Mouse (Mus musculus): Measurements from ENCODE around the gene Trim38. TPM values are rescaled to one million over a fixed set of nuclear protein-coding genes. Genes with fewer than 3 reads are reported as not detected.
"Not testable (repeated sequence)": the region's sequence is repeated elsewhere in the genome, so short reads cannot be mapped to it uniquely, and the experiment has no call there.

Gene Trim38
- polyA plus RNA-seq, 1 experiment from 2014 or later, result not detected

DNA sequence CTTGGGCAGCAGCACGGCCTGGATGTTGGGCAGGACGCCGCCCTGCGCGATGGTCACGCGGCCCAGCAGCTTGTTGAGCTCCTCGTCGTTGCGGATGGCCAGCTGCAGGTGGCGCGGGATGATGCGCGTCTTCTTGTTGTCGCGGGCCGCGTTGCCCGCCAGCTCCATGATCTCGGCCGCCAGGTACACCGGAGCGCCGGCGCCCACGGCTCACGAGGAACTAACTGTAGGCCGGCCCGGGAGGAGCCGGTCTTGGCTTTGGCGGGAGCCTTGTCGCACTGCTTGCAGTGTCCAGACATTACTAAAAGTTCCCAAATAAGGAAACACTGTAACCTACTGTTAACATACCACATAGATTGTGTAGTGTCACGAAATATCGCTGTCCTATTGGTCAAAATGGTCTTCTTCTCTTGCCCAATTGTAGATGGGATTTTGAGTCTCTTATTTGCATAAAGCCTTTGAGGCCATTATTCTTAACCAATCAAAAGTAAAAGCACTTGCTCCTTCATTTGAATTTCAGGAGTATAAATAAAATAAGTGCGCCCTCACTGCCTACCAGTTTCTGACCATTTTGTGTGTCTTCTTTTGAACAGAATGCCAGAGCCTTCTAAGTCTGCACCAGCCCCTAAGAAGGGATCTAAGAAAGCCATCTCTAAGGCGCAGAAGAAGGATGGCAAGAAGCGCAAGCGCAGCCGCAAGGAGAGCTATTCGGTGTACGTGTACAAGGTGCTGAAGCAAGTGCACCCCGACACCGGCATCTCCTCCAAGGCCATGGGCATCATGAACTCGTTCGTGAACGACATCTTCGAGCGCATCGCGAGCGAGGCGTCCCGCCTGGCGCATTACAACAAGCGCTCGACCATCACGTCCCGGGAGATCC, 23.3 kb upstream of the Trim38 start, which contains the start of gene Hist1h2bb:
Gene Hist1h2bb (plus strand): TSS at position 534 of the 880 bp plus-strand sequence.
- H3K4me2 ChIP-seq (replicated peaks), result peak within 1 kb of the TSS; percentile 52
- peak within 1 kb of the TSS; percentile 43 for H3K4me3 ChIP-seq (replicated peaks)
- peak within 1 kb of the TSS; percentile 18; the same call in 1 of the 2 replicates for H3K9ac ChIP-seq
- peaks cover 18% of the 10 kb centered on the region for H3K4me1 ChIP-seq
- peak within 1 kb of the TSS; percentile 98 for H3K27ac ChIP-seq (replicated peaks)
- H3K36me3 ChIP-seq; H3K27me3 ChIP-seq; H3K9me3 ChIP-seq (replicated peaks): not testable (repeated sequence)
- under 1% methylated on average over 43 of the region's 58 CpGs for WGBS
- ATAC-seq (ENCODE audit: insufficient number of reproducible peaks, low FRiP score, low TSS enrichment, low read depth), result peak; percentile 91

DNA sequence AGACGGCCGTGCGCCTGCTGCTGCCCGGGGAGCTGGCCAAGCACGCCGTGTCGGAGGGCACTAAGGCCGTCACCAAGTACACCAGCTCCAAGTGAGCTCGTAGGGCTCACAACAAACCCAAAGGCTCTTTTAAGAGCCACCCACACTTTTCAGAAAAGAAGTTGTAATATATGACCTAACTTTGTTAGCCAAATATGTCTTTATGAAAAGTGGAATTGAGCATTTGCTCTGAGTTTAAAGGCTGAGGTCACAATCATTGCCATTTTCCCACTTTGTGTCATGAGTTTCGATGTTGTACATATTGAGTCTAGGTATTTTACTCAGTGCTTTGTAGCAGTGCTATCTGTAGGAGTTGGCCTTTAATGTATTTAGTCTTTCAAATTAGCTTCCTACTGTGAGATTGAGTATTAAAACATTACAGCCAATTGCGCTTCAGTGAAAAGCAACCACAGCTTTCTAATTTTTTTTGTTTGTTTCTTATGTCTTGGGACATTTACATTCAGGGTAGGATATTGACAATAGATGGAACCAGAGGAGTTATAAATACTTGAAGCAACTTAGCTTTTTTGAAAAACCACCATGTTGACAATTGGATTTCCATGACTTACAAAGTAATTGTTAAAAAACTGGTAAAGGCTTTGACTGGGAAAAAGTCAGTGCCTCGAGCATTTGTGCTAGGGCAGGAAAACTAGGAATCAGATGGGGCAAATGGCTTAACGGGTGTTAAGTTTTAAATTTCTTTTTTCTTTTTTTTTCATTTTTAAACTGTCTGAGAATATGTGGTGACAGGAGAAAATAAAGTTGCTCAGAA, 22.4 kb upstream of the Trim38 start:
- 4% methylated on average over 13 of the region's 13 CpGs for WGBS
- peak overlapping the region; percentile 52 for H3K4me2 ChIP-seq (replicated peaks)
- ATAC-seq (ENCODE audit: insufficient number of reproducible peaks, low FRiP score, low TSS enrichment, low read depth), result no peak

DNA sequence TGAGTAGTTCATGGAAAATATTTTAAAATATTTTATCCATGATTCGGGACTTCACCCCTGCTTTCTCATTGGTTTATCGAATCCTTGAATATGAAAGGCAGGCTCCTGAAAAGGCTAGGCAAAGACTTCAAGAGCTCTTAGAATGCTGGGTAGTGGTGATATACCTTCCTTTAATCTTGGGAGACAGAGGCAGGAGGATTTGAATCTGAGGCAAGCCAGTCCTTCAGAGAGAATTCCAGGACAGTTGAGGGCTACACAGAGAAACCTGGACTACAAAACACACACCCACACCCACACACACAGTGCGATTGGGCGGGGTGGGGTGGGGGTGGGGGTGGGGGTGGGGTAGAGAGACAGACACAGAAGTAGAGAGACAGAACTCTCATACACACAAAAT, 21.8 kb upstream of the Trim38 start:
- no peaks in the 10 kb centered on the region for H3K27me3 ChIP-seq
- no peaks in the 10 kb centered on the region for H3K36me3 ChIP-seq
- H3K4me3 ChIP-seq (replicated peaks), result no peak overlapping the region; the same call in 1 of the 2 replicates
- no peak overlapping the region for H3K9ac ChIP-seq
- peaks cover 22% of the 10 kb centered on the region for H3K4me1 ChIP-seq
- ATAC-seq (ENCODE audit: insufficient number of reproducible peaks, low FRiP score, low TSS enrichment, low read depth), result no peak
- peak overlapping the region; percentile 98 for H3K27ac ChIP-seq (replicated peaks)
- WGBS, result 4% methylated on average over 4 of the region's 4 CpGs
- no peaks in the 10 kb centered on the region for H3K9me3 ChIP-seq (replicated peaks)
- peak overlapping the region; percentile 52 for H3K4me2 ChIP-seq (replicated peaks)

More for the DNA sequence above, 22.4 kb upstream of the Trim38 start:
- no peaks in the 10 kb centered on the region for H3K27me3 ChIP-seq
- no peaks in the 10 kb centered on the region for H3K9me3 ChIP-seq (replicated peaks)
- H3K4me3 ChIP-seq (replicated peaks), result peak overlapping the region; percentile 43
- no peaks in the 10 kb centered on the region for H3K36me3 ChIP-seq
- H3K4me1 ChIP-seq, result peaks cover 18% of the 10 kb centered on the region
- peak overlapping the region; percentile 98 for H3K27ac ChIP-seq (replicated peaks)
- no peak overlapping the region for H3K9ac ChIP-seq

DNA sequence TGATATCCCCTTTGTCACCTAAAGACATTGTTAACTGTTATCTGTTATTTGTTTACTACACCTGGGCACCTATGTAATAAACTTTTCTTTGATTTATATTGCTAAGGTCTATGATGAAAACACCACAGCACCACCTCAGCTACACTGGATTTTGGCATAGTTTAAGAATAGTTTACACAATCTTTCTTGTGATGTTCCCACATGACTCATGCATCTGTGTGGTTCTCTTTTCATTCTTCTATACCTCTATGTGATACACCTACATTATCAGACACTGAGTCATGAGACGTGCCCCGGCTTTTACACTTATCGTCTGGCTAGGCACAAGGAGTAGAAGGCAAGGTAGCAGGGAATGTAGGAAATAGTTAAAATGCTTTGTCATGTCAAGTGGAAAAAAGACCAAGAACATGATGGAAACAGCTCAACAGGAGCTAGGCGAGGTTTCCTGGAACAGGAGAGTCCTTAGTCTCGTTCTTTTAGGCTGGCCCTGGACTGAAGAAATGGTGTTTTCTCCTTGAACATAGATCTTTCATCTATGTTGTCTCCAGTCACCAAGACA, 20.1 kb upstream of the Trim38 start:
- peaks cover 23% of the 10 kb centered on the region for H3K4me1 ChIP-seq
- no peaks in the 10 kb centered on the region for H3K9me3 ChIP-seq (replicated peaks)
- H3K36me3 ChIP-seq, result no peaks in the 10 kb centered on the region
- no peak overlapping the region for H3K9ac ChIP-seq
- peak overlapping the region; percentile 90; the same call in 1 of the 2 replicates for H3K27ac ChIP-seq (replicated peaks)
- WGBS, result 89% methylated on average over 5 of the region's 5 CpGs
- H3K4me3 ChIP-seq (replicated peaks), result no peak overlapping the region
- H3K4me2 ChIP-seq (replicated peaks), result no peak overlapping the region
- H3K27me3 ChIP-seq, result no peaks in the 10 kb centered on the region
- no peak for ATAC-seq (ENCODE audit: insufficient number of reproducible peaks, low FRiP score, low TSS enrichment, low read depth)

DNA sequence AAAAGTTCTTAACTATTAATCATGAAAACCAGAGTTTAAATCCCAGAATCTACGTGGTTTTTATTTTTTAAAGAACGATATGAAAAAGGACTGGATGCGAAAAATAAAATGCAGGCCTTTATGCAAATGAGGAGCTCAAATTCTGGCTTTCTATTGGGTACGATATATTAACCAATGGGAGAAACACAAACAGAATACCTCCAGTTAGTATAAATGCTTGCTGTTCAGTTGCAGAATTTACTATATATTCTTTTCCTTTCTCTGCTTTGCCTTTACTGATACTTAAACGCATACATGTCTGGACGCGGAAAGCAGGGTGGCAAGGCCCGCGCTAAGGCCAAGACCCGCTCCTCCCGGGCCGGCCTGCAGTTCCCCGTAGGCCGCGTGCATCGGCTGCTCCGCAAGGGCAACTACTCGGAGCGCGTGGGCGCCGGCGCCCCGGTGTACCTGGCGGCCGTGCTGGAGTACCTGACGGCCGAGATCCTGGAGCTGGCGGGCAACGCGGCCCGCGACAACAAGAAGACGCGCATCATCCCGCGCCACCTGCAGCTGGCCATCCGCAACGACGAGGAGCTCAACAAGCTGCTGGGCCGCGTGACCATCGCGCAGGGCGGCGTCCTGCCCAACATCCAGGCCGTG, 18.8 kb upstream of the Trim38 start, which contains the start of gene Hist1h2ab:
Gene Hist1h2ab (plus strand): TSS at position 288 of the 639 bp plus-strand sequence.
- peak within 1 kb of the TSS; percentile 45 for H3K4me3 ChIP-seq (replicated peaks)
- H3K4me1 ChIP-seq, result peaks cover 23% of the 10 kb centered on the region
- H3K9me3 ChIP-seq (replicated peaks); H3K36me3 ChIP-seq; H3K27me3 ChIP-seq; H3K9ac ChIP-seq: not testable (repeated sequence)
- WGBS, result 1% methylated on average over 31 of the region's 47 CpGs
- peak; percentile 43; the same call in 1 of the 2 replicates for ATAC-seq (ENCODE audit: insufficient number of reproducible peaks, low FRiP score, low TSS enrichment, low read depth)
- peak within 1 kb of the TSS; percentile 94 for H3K27ac ChIP-seq (replicated peaks)
- peak within 1 kb of the TSS; percentile 67 for H3K4me2 ChIP-seq (replicated peaks)

DNA sequence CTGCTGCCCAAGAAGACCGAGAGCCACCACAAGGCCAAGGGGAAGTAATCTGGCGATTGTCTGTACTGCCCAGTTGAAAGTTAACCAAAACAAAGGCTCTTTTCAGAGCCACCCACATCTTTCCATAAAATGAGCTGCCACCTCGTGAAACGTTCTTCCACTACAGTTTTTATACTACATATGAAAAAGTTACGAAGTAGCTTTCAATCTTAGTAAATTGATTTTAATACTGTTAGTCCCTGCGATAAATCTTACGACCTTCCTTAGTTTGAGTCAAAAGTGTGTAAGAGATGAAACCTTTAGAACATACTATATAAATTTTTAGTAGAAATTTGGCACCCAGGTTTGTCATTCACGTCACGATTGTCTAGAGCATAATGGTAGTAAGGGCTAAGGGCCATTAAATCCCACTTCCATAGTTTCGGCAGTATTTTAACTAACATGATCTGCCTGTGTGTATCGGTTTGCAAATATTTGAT, 18.2 kb upstream of the Trim38 start:
- under 1% methylated on average over 11 of the region's 11 CpGs for WGBS
- Histone ChIP-seq H3K9ac (no peak overlapping the region), H3K4me1 (peaks cover 23% of the 10 kb centered on the region), H3K36me3 (no peaks in the 10 kb centered on the region), H3K27ac (replicated peaks) (peak overlapping the region; percentile 94), H3K27me3 (no peaks in the 10 kb centered on the region), H3K9me3 (replicated peaks) (no peaks in the 10 kb centered on the region), H3K4me3 (replicated peaks) (peak overlapping the region; percentile 45), H3K4me2 (replicated peaks) (peak overlapping the region; percentile 67)
- no peak for ATAC-seq (ENCODE audit: insufficient number of reproducible peaks, low FRiP score, low TSS enrichment, low read depth)

DNA sequence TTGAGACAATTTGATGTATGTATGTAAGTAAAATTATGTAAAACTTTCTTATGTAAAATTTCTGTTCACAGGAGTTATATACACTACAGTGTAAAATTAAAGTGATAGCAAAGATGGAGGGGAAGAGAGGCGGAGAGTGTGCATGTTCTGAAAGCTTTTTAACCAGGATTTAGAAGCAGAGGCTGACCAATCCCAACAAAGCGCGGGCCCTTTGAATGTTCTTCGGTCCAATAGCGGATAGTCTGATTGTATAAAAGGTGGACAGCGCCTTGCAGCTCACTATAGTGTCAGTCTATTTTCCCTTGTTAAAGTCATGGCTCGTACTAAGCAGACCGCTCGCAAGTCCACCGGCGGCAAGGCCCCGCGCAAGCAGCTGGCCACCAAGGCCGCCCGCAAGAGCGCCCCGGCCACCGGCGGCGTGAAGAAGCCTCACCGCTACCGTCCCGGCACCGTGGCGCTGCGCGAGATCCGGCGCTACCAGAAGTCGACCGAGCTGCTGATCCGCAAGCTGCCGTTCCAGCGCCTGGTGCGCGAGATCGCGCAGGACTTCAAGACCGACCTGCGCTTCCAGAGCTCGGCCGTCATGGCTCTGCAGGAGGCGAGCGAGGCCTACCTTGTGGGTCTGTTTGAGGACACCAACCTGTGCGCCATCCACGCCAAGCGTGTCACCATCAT, 17.5 kb upstream of the Trim38 start, which contains the start of gene Hist1h3b:
Gene Hist1h3b (plus strand): TSS at position 201 of the 675 bp plus-strand sequence.
- H3K9me3 ChIP-seq (replicated peaks); H3K36me3 ChIP-seq; H3K27me3 ChIP-seq; H3K9ac ChIP-seq: not testable (repeated sequence)
- Histone ChIP-seq H3K27ac (replicated peaks) (peak within 1 kb of the TSS; percentile 94), H3K4me1 (peaks cover 20% of the 10 kb centered on the region), H3K4me2 (replicated peaks) (peak within 1 kb of the TSS; percentile 67), H3K4me3 (replicated peaks) (peak within 1 kb of the TSS; percentile 45)
- ATAC-seq (ENCODE audit: insufficient number of reproducible peaks, low FRiP score, low TSS enrichment, low read depth), result peak; percentile 84
- whole genome bisulfite sequencing, result under 1% methylated on average over 18 of the region's 47 CpGs

DNA sequence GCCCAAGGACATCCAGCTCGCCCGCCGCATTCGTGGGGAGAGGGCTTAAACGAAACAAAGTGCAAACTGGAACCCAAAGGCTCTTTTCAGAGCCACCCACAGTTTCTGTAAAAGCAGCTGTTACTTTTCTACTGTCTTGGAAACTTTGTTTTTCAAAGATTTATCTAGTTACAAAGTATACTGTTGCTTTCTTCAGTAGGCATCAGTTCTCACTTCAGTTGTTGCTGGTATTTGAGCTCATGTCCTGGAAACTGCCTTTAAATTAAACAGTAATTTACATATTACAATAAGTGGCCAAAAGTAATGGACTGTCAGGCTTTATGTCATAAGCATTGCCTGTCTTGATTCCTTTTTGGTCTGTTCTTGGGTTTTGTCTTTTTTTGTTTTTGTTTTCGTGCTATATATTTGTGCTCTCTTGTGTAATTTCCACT, 17.0 kb upstream of the Trim38 start:
- Histone ChIP-seq H3K27ac (replicated peaks) (peak overlapping the region; percentile 40), H3K27me3 (no peaks in the 10 kb centered on the region), H3K36me3 (no peaks in the 10 kb centered on the region), H3K4me3 (replicated peaks) (peak overlapping the region; percentile 32), H3K9ac (no peak overlapping the region), H3K9me3 (replicated peaks) (no peaks in the 10 kb centered on the region), H3K4me1 (peaks cover 20% of the 10 kb centered on the region), H3K4me2 (replicated peaks) (peak overlapping the region; percentile 51)
- WGBS, result 2% methylated on average over 6 of the region's 6 CpGs
- ATAC-seq (ENCODE audit: insufficient number of reproducible peaks, low FRiP score, low TSS enrichment, low read depth), result no peak

DNA sequence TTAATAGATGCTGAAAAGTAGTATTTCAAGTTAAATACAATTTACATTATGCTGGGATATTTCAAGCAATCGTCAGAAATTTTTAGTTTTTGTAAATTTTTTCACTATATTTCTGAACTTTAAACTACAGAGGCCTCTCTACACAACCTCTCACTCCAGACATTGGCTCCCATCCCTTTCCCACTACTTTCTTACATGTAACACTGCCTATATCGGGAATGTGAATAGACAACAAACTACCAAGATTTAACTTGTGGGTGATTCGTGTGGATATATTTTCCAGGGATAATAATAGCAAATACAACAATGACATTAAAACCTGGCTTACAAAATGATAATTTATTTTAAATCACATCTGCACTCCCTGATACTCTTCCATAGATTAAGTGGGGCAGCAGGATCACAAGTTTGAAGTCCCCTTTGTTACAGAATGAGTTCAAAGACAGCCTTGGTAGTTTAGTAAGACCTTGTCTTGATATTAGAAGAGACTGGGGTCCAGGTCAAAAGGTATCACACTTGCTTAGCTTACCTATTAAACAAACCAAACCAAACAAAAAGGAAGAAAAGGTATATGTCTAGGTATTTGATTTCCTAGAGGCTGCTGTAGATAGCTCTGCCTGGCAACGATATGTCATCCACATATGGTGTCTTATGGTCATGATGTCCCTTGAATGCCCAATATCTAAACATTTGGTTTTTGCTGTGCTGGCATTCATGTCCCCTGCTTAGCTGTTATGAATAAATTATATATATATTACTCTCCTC, 16.2 kb upstream of the Trim38 start:
- Histone ChIP-seq H3K27ac (replicated peaks) (peak overlapping the region; percentile 31; the same call in 1 of the 2 replicates), H3K4me2 (replicated peaks) (peak overlapping the region; percentile 51; the same call in 1 of the 2 replicates), H3K27me3 (no peaks in the 10 kb centered on the region), H3K4me3 (replicated peaks) (peak overlapping the region; percentile 32; the same call in 1 of the 2 replicates), H3K9ac (no peak overlapping the region), H3K9me3 (replicated peaks) (no peaks in the 10 kb centered on the region), H3K4me1 (peaks cover 12% of the 10 kb centered on the region; the same call in 1 of the 2 replicates), H3K36me3 (no peaks in the 10 kb centered on the region)
- no peak for ATAC-seq (ENCODE audit: insufficient number of reproducible peaks, low FRiP score, low TSS enrichment, low read depth)
- WGBS, result 45% methylated on average over 4 of the region's 4 CpGs

Measured in embryonic facial prominence, embryonic 15.5 days (tissue).